ENCODE assay signal across 8 mouse cellular contexts in the genomic region with DNA sequence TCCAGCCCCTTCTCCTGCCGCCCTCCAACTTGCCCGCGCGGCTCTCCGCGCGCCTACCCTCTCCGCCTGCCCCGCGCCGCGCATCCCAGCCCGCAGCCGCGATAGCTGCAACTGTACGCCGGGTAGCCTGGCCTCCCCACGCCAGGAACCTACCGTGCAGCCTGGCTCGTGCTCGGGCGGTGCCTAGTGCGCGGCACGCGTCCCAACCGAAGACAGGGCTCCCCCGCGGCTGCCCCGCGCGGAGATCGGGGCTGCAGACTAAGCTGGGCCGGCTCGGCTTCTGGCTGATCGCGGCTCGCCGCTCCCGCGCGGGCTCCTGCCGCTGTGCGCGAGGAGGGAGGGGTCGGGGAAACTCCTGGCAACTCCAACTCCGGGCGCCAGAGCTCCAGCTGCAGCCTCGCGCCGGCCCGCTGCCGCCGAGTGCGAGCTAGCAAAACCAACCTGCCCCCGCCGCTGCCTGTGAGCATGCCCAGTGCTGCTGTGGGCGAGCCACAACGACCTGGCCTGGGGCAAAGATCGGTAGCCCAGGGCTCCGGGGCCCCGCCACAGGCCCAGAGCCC. TPM values are rescaled to one million over a fixed set of nuclear protein-coding genes. Genes with fewer than 3 reads are reported as not detected.
A peak's percentile ranks its signal among the peaks of the same experiment; 100 is the strongest.
DNase-seq lines count a peak whose midpoint lies in the region; ATAC-seq and TF ChIP-seq lines count a peak whose summit lies in the region.

No protein-coding gene starts in this region.

- peak; percentile 68 to 78 for DNase-seq in adrenal gland, adult 18-20 months (ENCODE audit: low spot score in 2 of 2)
- DNase-seq in gastrocnemius, postnatal 25 days = peak; percentile 81
- peak; percentile 89 for DNase-seq in intestine, embryonic 14.5 days (ENCODE audit: low spot score)
- DNase-seq in left cerebral cortex, postnatal 10 days (ENCODE audit: extremely low spot score in 1 of 2, low spot score in 2 of 2) = peak; percentile 51 to 83
- DNase-seq in right cerebral cortex, adult 2 months (ENCODE audit: low spot score in 2 of 2) = peak; percentile 74 to 82
- no peak for DNase-seq in MN1 (ENCODE audit: low spot score)

- peak; percentile 79 for ATAC-seq in intestine, embryonic 14.5 days (replicated peaks; ENCODE audit: low FRiP score, low TSS enrichment, low read depth)

- H3K36me3 ChIP-seq in intestine, embryonic 14.5 days (ENCODE audit: control insufficient read depth, insufficient read depth, low read length) = no peaks in the 10 kb centered on the region
- H3K36me3 ChIP-seq in macrophage (ENCODE audit: inconsistent target) = no peaks in the 10 kb centered on the region

- H3K9me3 ChIP-seq in intestine, embryonic 14.5 days (ENCODE audit: control insufficient read depth, low read length) = no peaks in the 10 kb centered on the region

- H3K4me3 ChIP-seq in cortical plate, adult 2 months (ENCODE audit: insufficient read depth, low read length) = peak overlapping the region; percentile 85
- peak overlapping the region; percentile 72 for H3K4me3 ChIP-seq in intestine, embryonic 14.5 days (ENCODE audit: low read depth, low read length)
- peak overlapping the region; percentile 25 for H3K4me3 ChIP-seq in macrophage (ENCODE audit: inconsistent target)

- TF ChIP-seq CTCF in cortical plate, adult 2 months (IDR thresholded peaks at IDR 0.05; ENCODE audit: extremely low read depth, insufficient read depth, low read length) = no peak

- no peaks in the 10 kb centered on the region for H3K79me2 ChIP-seq in macrophage (ENCODE audit: inconsistent target)

- under 1% methylated on average over 60 of the region's 62 CpGs for whole genome bisulfite sequencing in intestine, embryonic 14.5 days
- WGBS in macrophage (ENCODE audit: missing documents) = 2% methylated on average over 59 of the region's 62 CpGs

- H3K4me1 ChIP-seq in cortical plate, adult 2 months (ENCODE audit: control insufficient read depth, insufficient read depth, low read length) = no peaks in the 10 kb centered on the region; the same call in 1 of the 2 replicates
- H3K4me1 ChIP-seq in intestine, embryonic 14.5 days (replicated peaks; ENCODE audit: control insufficient read depth, insufficient read depth, low read length) = no peaks in the 10 kb centered on the region; the same call in 1 of the 2 replicates

- H3K4me2 ChIP-seq in intestine, embryonic 14.5 days (ENCODE audit: low read length) = peak overlapping the region; percentile 93

- 0 out of 2 replicates have a peak, but pooled peaks have one; percentile 9 for TF ChIP-seq POLR2A in cortical plate, adult 2 months (IDR thresholded peaks at IDR 0.05; ENCODE audit: extremely low read depth, insufficient read depth, low read length)

- no peaks in the 10 kb centered on the region for H3K27me3 ChIP-seq in intestine, embryonic 14.5 days (replicated peaks; ENCODE audit: control insufficient read depth, insufficient read depth, low read length)

- peak overlapping the region; percentile 95 for H3K27ac ChIP-seq in cortical plate, adult 2 months (ENCODE audit: insufficient read depth, low read length)
- peak overlapping the region; percentile 77 for H3K27ac ChIP-seq in intestine, embryonic 14.5 days (ENCODE audit: low read depth)
- no peak overlapping the region for H3K27ac ChIP-seq in macrophage

- intact Hi-C loops in left cerebral cortex, postnatal 10 days (cut with DNase I) = loop anchor here (2.0 to 5.0 kb wide), 2 partner anchors 63 to 227 kb away; no protein-coding TSS in a partner anchor

- peak overlapping the region; percentile 80 for H3K9ac ChIP-seq in intestine, embryonic 14.5 days (ENCODE audit: low read length)

RNA-seq across cellular contexts. Expression of a gene that starts 0.4 kb away (rescaled TPM):
- 10 to 100 TPM in 1 of 2 experiments, 1 to 10 TPM in 1; 9.5 to 11.8 TPM for total RNA-seq in adrenal gland, adult 18-20 months (2021)
- polyA plus RNA-seq in cortical plate, adult 2 months (2012; rRNA removed) = 47.0 and 56.4 TPM in 2 replicates
- total RNA-seq in gastrocnemius, postnatal 25 days (2021) = 1 to 10 TPM; 4.2 to 9.0 TPM
- polyA plus RNA-seq in intestine, embryonic 14.5 days (2014; fragmentation: Nextera tagmentation; extraction: Ambion mirVana) = 12.9 and 16.6 TPM in 2 replicates
- total RNA-seq in left cerebral cortex, postnatal 10 days (2021) = 10 to 100 TPM; 44.6 to 47.2 TPM
- 10 to 100 TPM in 3 of 26 experiments, 1 to 10 TPM in 1, under 1 TPM in 1, not detected in 21; 0.47 to 30.0 (median 19.1) TPM for total RNA-seq in macrophage (2018; cell fraction: chromatin; rRNA removed)
- under 1 TPM in 23 of 26 experiments, not detected in 3; 0.04 to 0.86 (median 0.23) TPM for total RNA-seq in macrophage (2018; cell fraction: cytosol; rRNA removed)
- total RNA-seq in macrophage (2018; cell fraction: nucleus; rRNA removed) = 10 to 100 TPM in 3 of 26 experiments, 1 to 10 TPM in 7, under 1 TPM in 7, not detected in 9; 0.15 to 26.2 (median 1.7) TPM
- 0.62 to 0.79 TPM in 2 of 3 replicates, not detected in the other for polyA plus RNA-seq in macrophage (2018)

Comparison
In these comparisons a context has a peak if more than half of its experiments do, and no peak if none do; other contexts are left out.
1. H3K4me3 ChIP-seq: peak in every context shown above with its lines; median percentile 85 in cortical plate, adult 2 months; 72 in intestine, embryonic 14.5 days; 25 in macrophage.